Mouse (Mus musculus): Measurements from ENCODE around the gene Ppp3ca. TPM values are rescaled to one million over a fixed set of nuclear protein-coding genes. Genes with fewer than 3 reads are reported as not detected.
A peak's percentile ranks its signal among the peaks of the same experiment; 100 is the strongest.

The Ppp3ca gene
- polyA plus RNA-seq, 1 experiment = 97.9 TPM

GRCm38 (mm10) chr3:136718412-136718811 lies 48.5 kb downstream of the Ppp3ca start:
- no peak overlapping the region for H3K4me3 ChIP-seq (ENCODE audit: insufficient read depth, low read length)
- no peak overlapping the region for H3K27ac ChIP-seq (ENCODE audit: insufficient read depth, low read depth, low read length)
- peaks cover 42% of the 10 kb centered on the region for H3K4me1 ChIP-seq (ENCODE audit: control insufficient read depth, insufficient read depth, low read length)
- no peak for TF ChIP-seq POLR2A (IDR thresholded peaks at IDR 0.05; ENCODE audit: borderline replicate concordance, low read depth, low read length)
- TF ChIP-seq CTCF (IDR thresholded peaks at IDR 0.05; ENCODE audit: low read depth, low read length) = no peak

- Histone ChIP-seq H3K4me1 (ENCODE audit: control insufficient read depth, insufficient read depth, low read length) (peaks cover 48% of the 10 kb centered on the region), H3K27ac (ENCODE audit: insufficient read depth, low read depth, low read length) (no peak overlapping the region), H3K4me3 (ENCODE audit: insufficient read depth, low read length) (no peak overlapping the region)
- TF ChIP-seq POLR2A (IDR thresholded peaks at IDR 0.05; ENCODE audit: borderline replicate concordance, low read depth, low read length) (no peak), CTCF (IDR thresholded peaks at IDR 0.05; ENCODE audit: low read depth, low read length) (no peak)
Measured at GRCm38 (mm10) chr3:136721241-136721640, 51.3 kb downstream of the Ppp3ca start.

GRCm38 (mm10) chr3:136721804-136722427 lies 52.0 kb downstream of the Ppp3ca start:
- TF ChIP-seq CTCF (IDR thresholded peaks at IDR 0.05; ENCODE audit: low read depth, low read length) (no peak), POLR2A (IDR thresholded peaks at IDR 0.05; ENCODE audit: borderline replicate concordance, low read depth, low read length) (no peak)
- Histone ChIP-seq H3K4me3 (ENCODE audit: insufficient read depth, low read length) (no peak overlapping the region), H3K4me1 (ENCODE audit: control insufficient read depth, insufficient read depth, low read length) (peaks cover 47% of the 10 kb centered on the region), H3K27ac (ENCODE audit: insufficient read depth, low read depth, low read length) (no peak overlapping the region)

GRCm38 (mm10) chr3:136722493-136722892 lies 52.6 kb downstream of the Ppp3ca start:
- Histone ChIP-seq H3K27ac (ENCODE audit: insufficient read depth, low read depth, low read length) (no peak overlapping the region; the same call in 1 of the 2 replicates), H3K4me1 (ENCODE audit: control insufficient read depth, insufficient read depth, low read length) (peaks cover 46% of the 10 kb centered on the region), H3K4me3 (ENCODE audit: insufficient read depth, low read length) (no peak overlapping the region)
- no peak for TF ChIP-seq POLR2A (IDR thresholded peaks at IDR 0.05; ENCODE audit: borderline replicate concordance, low read depth, low read length)

GRCm38 (mm10) chr3:136725311-136726156 lies 55.6 kb downstream of the Ppp3ca start:
- peaks cover 38% of the 10 kb centered on the region for H3K4me1 ChIP-seq (ENCODE audit: control insufficient read depth, insufficient read depth, low read length)
- TF ChIP-seq CTCF (IDR thresholded peaks at IDR 0.05; ENCODE audit: low read depth, low read length) = no peak
- no peak for TF ChIP-seq POLR2A (IDR thresholded peaks at IDR 0.05; ENCODE audit: borderline replicate concordance, low read depth, low read length)
- H3K4me3 ChIP-seq (ENCODE audit: insufficient read depth, low read length) = peak overlapping the region; percentile 71
- H3K27ac ChIP-seq (ENCODE audit: insufficient read depth, low read depth, low read length) = peak overlapping the region; percentile 97

- no peak overlapping the region for H3K4me3 ChIP-seq (ENCODE audit: insufficient read depth, low read length)
- peaks cover 20% of the 10 kb centered on the region for H3K4me1 ChIP-seq (ENCODE audit: control insufficient read depth, insufficient read depth, low read length)
- TF ChIP-seq POLR2A (IDR thresholded peaks at IDR 0.05; ENCODE audit: borderline replicate concordance, low read depth, low read length) (no peak), CTCF (IDR thresholded peaks at IDR 0.05; ENCODE audit: low read depth, low read length) (no peak)
- H3K27ac ChIP-seq (ENCODE audit: insufficient read depth, low read depth, low read length) = no peak overlapping the region
Measured at GRCm38 (mm10) chr3:136727877-136728276, 58.0 kb downstream of the Ppp3ca start.

DNA sequence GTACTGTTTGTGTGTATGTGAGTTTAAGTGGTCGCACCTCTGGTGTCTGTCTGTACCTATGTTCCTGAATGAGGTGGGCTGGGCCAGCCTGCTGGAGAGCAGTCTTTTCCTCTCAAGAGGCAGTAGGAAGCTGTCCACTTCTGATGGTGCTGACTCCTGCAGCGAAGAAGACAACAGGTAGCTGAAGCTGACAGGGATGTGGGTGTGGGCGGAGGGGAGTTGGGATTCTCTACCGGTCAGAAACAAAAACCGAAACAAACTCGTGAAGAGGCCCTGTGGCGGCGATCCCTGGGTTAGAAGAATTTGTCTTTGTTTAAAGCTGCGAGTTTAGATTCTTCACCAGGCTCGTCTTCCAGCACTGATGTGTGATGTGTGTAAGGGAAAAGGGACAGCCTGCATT lies 60.1 kb downstream of the Ppp3ca start:
- Histone ChIP-seq H3K4me1 (ENCODE audit: control insufficient read depth, insufficient read depth, low read length) (peaks cover 7% of the 10 kb centered on the region), H3K27ac (ENCODE audit: insufficient read depth, low read depth, low read length) (no peak overlapping the region), H3K4me3 (ENCODE audit: insufficient read depth, low read length) (no peak overlapping the region)
- TF ChIP-seq POLR2A (IDR thresholded peaks at IDR 0.05; ENCODE audit: borderline replicate concordance, low read depth, low read length) = no peak
- TF ChIP-seq CTCF (IDR thresholded peaks at IDR 0.05; ENCODE audit: low read depth, low read length) = no peak

DNA sequence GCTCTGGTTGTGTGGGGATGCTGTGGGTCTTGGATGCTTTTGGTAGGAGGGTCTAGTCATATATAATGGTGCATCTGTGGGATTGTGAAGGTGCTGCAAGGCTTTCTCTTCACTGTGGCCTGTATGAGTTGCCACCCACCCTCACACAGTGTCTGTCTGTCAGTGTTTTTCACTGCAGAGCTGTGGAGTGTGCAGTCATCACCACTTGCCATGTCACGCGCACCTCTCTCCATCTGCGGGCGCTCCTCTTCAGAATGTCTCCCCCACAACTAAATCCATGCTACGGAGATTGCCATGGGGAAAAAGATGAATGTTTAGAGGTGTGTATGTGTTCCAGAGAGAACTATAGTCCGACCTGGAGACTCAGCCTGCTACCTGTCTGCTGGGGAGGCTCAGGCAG lies 61.7 kb downstream of the Ppp3ca start:
- Histone ChIP-seq H3K4me1 (ENCODE audit: control insufficient read depth, insufficient read depth, low read length) (peaks cover 3% of the 10 kb centered on the region; the same call in 1 of the 2 replicates), H3K4me3 (ENCODE audit: insufficient read depth, low read length) (no peak overlapping the region), H3K27ac (ENCODE audit: insufficient read depth, low read depth, low read length) (no peak overlapping the region)
- TF ChIP-seq POLR2A (IDR thresholded peaks at IDR 0.05; ENCODE audit: borderline replicate concordance, low read depth, low read length) = no peak

- Histone ChIP-seq H3K4me3 (ENCODE audit: insufficient read depth, low read length) (no peak overlapping the region), H3K4me1 (ENCODE audit: control insufficient read depth, insufficient read depth, low read length) (no peaks in the 10 kb centered on the region; the same call in 1 of the 2 replicates), H3K27ac (ENCODE audit: insufficient read depth, low read depth, low read length) (no peak overlapping the region)
- TF ChIP-seq CTCF (IDR thresholded peaks at IDR 0.05; ENCODE audit: low read depth, low read length) (no peak), POLR2A (IDR thresholded peaks at IDR 0.05; ENCODE audit: borderline replicate concordance, low read depth, low read length) (no peak)
Measured at GRCm38 (mm10) chr3:136736021-136736420, 66.1 kb downstream of the Ppp3ca start.

- TF ChIP-seq CTCF (IDR thresholded peaks at IDR 0.05; ENCODE audit: low read depth, low read length) (no peak), POLR2A (IDR thresholded peaks at IDR 0.05; ENCODE audit: borderline replicate concordance, low read depth, low read length) (no peak)
- Histone ChIP-seq H3K4me1 (ENCODE audit: control insufficient read depth, insufficient read depth, low read length) (peaks cover 6% of the 10 kb centered on the region), H3K27ac (ENCODE audit: insufficient read depth, low read depth, low read length) (no peak overlapping the region), H3K4me3 (ENCODE audit: insufficient read depth, low read length) (no peak overlapping the region)
Measured at GRCm38 (mm10) chr3:136736773-136737298, 66.9 kb downstream of the Ppp3ca start.

Measured in bone marrow macrophage, adult 2 months (primary cell).